Mouse (Mus musculus) forebrain, embryonic 12.5 days (tissue): Measurements from ENCODE around the gene Slc16a2. TPM values are rescaled to one million over a fixed set of nuclear protein-coding genes. Genes with fewer than 3 reads are reported as not detected.
A peak's percentile ranks its signal among the peaks of the same experiment; 100 is the strongest.

Experiments used
- ATAC-seq: fragments of 200-750 bp; cut with Nextera tagmentation; 2 replicates; pipeline ENCODE4 v1.8.0; 2017; ENCODE audit warnings: moderate TSS enrichment; ENCODE audit not compliant: low FRiP score
- H3K27ac ChIP-seq: fragments of 300-500 bp; sonication (generic); 2 replicates; pipeline ENCODE4 v1.5.1; 2016; ENCODE audit warnings: mild to moderate bottlenecking
- H3K27me3 ChIP-seq: fragments of 300-500 bp; sonication (generic); 2 replicates; pipeline ENCODE4 v1.6.1; 2016; ENCODE audit warnings: mild to moderate bottlenecking
- H3K36me3 ChIP-seq: fragments of 300-500 bp; sonication (generic); replicated peaks from 2 replicates; pipeline ENCODE4 v1.6.1; 2016; ENCODE audit warnings: mild to moderate bottlenecking
- H3K4me1 ChIP-seq: fragments of 300-500 bp; sonication (generic); 2 replicates; pipeline ENCODE4 v1.6.1; 2016
- H3K4me2 ChIP-seq: fragments of 300-500 bp; sonication (generic); 2 replicates; pipeline ENCODE4 v1.6.1; 2016; ENCODE audit warnings: mild to moderate bottlenecking, moderate library complexity
- H3K4me3 ChIP-seq: fragments of 300-500 bp; sonication (generic); replicated peaks from 2 replicates; pipeline ENCODE4 v1.5.1; 2016; ENCODE audit warnings: mild to moderate bottlenecking
- H3K9ac ChIP-seq: fragments of 300-500 bp; sonication (generic); 2 replicates; pipeline ENCODE4 v1.6.1; 2016; ENCODE audit warnings: mild to moderate bottlenecking
- H3K9me3 ChIP-seq: fragments of 300-500 bp; sonication (generic); 2 replicates; pipeline ENCODE4 v1.6.1; 2016
- WGBS: fragments of 180-500 bp; shearing (Covaris S2); methylation state at CpG from one replicate; pipeline ENCODE4 v1.1.7; 2016; 5-methylcytosine and 5-hydroxymethylcytosine counted together
- polyA plus RNA-seq: library from polyadenylated mRNA; unstranded; fragments of >200 nt; fragmentation: Nextera tagmentation; extraction: Ambion mirVana; gene quantifications from 2 replicates; pipeline ENCODE4 v1.2.1, GENCODE M21; 2016

Gene Slc16a2
- polyA plus RNA-seq, 1 experiment from 2014 or later: 14.8 TPM

DNA sequence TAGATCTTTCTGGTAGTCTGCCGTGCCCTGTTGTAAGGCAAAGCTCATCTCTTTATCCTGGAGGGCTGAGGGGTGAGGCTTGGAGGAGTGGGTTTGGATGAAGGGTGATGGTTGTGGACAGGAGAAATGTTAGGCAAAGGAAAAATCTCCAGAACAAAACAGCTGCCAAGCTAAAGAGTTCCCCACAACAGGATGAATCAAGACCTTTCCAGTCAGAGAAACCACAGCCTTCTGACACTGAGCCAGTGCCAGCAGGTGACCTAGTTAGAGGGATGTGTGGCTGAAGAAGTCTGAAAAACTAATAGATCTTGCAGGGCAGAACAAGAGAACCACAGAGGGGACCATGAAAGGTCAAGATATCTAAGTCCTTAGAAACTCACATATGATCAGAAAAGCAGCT, 24.8 kb downstream of the Slc16a2 start:
- no peak for ATAC-seq
- no peak overlapping the region for H3K9ac ChIP-seq
- H3K4me1 ChIP-seq: no peaks in the 10 kb centered on the region
- H3K4me2 ChIP-seq: no peak overlapping the region
- H3K4me3 ChIP-seq: no peak overlapping the region
- no peak overlapping the region for H3K27ac ChIP-seq
- no peaks in the 10 kb centered on the region for H3K36me3 ChIP-seq
- 88% methylated on average over 1 of the region's 1 CpGs for WGBS
- no peaks in the 10 kb centered on the region for H3K9me3 ChIP-seq
- peaks cover 70% of the 10 kb centered on the region for H3K27me3 ChIP-seq

DNA sequence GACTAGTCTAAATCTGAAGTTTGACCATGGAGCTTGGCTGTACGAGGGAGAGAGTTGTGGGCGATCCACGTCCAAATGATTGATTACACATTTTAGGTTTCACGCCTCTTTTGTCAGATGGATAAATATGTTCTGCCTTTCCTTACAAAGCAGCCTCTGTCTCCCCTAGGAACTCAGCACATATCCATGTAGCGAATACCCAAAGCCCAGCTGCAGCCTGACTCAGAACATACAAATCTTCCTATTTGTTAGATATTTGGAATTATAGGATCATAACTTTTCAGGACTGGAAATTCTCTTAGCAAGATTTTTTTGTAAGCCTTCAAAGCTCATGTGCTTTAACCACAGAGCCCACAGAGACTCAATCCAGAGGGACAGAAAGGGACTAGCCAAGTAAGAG, 26.3 kb downstream of the Slc16a2 start:
- Histone ChIP-seq H3K9me3 (no peaks in the 10 kb centered on the region), H3K4me1 (no peaks in the 10 kb centered on the region), H3K4me3 (no peak overlapping the region), H3K36me3 (no peaks in the 10 kb centered on the region), H3K4me2 (no peak overlapping the region), H3K9ac (no peak overlapping the region), H3K27ac (no peak overlapping the region), H3K27me3 (peaks cover 82% of the 10 kb centered on the region)
- 90% methylated on average over 5 of the region's 5 CpGs for WGBS
- no peak for ATAC-seq

DNA sequence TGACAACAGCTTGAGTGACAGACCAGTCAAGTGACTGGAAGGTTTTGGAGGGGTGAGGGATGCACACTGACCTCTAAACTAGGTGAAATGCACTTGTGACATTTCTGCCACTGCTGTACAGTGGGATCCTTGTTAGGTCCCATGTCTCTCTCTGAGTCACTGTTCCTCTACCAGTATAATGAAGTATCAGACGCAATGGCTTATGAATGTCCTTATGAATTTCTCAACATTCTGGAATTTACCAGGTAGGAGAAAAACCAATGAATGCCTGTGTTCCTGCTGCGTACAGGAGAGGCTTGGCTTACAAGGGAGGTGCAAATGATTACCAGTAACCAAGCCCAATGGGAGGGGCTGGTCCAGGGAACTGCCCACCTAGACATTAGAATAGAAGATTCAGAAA, 30.5 kb downstream of the Slc16a2 start:
- ATAC-seq: no peak
- Histone ChIP-seq H3K27ac (no peak overlapping the region), H3K4me2 (no peak overlapping the region), H3K9me3 (no peaks in the 10 kb centered on the region), H3K4me3 (no peak overlapping the region), H3K36me3 (no peaks in the 10 kb centered on the region), H3K27me3 (peaks cover 58% of the 10 kb centered on the region), H3K9ac (no peak overlapping the region), H3K4me1 (no peaks in the 10 kb centered on the region)
- WGBS: 82% methylated on average over 2 of the region's 2 CpGs

DNA sequence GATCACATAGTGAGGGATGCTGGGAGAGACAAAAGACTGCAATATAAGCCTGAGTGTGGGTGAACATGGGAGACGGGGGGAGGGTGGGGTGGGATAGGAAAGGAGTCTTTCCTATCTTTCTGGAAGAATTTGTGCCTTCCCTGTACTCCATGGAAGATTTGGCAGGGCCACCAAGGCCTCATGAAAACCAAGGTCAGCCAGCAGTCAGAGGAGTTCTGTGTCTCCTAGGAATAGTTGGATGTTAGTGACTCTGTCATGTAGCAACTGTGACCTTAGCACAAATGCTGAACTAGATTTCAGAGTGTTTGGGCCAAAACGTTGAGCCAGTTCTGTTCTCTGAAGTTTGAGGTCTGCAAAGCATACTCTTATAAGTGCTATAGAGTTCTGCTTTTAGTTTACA, 36.1 kb downstream of the Slc16a2 start:
- no peak overlapping the region for H3K4me3 ChIP-seq
- H3K27me3 ChIP-seq: peaks cover 41% of the 10 kb centered on the region
- 69% methylated on average over 2 of the region's 2 CpGs for WGBS
- H3K27ac ChIP-seq: no peak overlapping the region
- H3K36me3 ChIP-seq: no peaks in the 10 kb centered on the region
- H3K4me2 ChIP-seq: no peak overlapping the region
- no peak for ATAC-seq
- no peaks in the 10 kb centered on the region for H3K4me1 ChIP-seq
- no peak overlapping the region for H3K9ac ChIP-seq
- H3K9me3 ChIP-seq: no peaks in the 10 kb centered on the region

DNA sequence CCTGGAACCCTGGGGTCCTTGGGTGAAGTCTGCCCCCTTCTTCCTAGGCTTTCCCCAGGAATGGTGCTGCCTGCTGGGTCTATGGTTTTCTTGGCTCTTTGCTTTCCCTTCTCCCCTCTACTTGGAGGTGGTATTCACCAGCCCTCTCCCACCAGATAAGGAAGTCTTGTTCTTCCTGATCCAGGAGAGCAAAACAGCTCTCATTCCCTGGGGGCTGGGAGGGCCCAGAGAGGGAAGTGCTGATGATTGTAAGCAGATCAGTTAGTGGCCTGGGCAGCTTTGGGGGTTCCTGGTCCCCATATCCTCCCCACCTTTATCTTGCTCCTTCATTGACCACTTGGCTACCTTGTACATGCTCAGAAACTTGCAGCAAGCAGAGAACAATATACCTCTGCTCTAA, 45.4 kb downstream of the Slc16a2 start:
- H3K4me2 ChIP-seq: no peak overlapping the region
- H3K4me1 ChIP-seq: no peaks in the 10 kb centered on the region
- H3K27ac ChIP-seq: no peak overlapping the region
- peaks cover 63% of the 10 kb centered on the region for H3K27me3 ChIP-seq
- H3K4me3 ChIP-seq: no peak overlapping the region
- no peak for ATAC-seq
- H3K36me3 ChIP-seq: no peaks in the 10 kb centered on the region
- no peaks in the 10 kb centered on the region for H3K9me3 ChIP-seq
- H3K9ac ChIP-seq: no peak overlapping the region

DNA sequence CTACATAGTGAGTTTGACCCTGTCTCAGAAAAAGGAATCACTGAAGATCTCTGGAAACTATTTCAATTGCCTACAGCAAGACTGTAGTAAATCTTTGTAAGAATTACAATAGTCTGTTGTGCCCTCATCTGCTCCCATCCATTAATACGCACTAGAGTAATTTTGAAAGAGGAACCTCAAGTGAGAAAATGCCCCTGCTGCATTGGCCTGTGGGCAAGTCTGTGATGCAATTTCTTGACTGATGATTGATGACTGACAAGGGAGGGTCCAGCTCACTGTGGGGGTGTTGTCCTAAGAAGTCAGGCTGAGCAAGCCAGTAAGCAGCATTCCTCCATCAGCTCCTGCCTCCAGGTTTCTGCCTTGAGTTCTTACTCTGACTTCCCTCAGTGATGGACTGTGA, 75.6 kb downstream of the Slc16a2 start:
- 100% methylated on average over 1 of the region's 1 CpGs for WGBS
- H3K36me3 ChIP-seq: no peaks in the 10 kb centered on the region
- no peak overlapping the region for H3K9ac ChIP-seq
- H3K27me3 ChIP-seq: peaks cover 56% of the 10 kb centered on the region
- H3K4me1 ChIP-seq: peaks cover 15% of the 10 kb centered on the region
- ATAC-seq: no peak
- H3K27ac ChIP-seq: no peak overlapping the region
- H3K9me3 ChIP-seq: no peaks in the 10 kb centered on the region
- H3K4me3 ChIP-seq: no peak overlapping the region
- no peak overlapping the region for H3K4me2 ChIP-seq

DNA sequence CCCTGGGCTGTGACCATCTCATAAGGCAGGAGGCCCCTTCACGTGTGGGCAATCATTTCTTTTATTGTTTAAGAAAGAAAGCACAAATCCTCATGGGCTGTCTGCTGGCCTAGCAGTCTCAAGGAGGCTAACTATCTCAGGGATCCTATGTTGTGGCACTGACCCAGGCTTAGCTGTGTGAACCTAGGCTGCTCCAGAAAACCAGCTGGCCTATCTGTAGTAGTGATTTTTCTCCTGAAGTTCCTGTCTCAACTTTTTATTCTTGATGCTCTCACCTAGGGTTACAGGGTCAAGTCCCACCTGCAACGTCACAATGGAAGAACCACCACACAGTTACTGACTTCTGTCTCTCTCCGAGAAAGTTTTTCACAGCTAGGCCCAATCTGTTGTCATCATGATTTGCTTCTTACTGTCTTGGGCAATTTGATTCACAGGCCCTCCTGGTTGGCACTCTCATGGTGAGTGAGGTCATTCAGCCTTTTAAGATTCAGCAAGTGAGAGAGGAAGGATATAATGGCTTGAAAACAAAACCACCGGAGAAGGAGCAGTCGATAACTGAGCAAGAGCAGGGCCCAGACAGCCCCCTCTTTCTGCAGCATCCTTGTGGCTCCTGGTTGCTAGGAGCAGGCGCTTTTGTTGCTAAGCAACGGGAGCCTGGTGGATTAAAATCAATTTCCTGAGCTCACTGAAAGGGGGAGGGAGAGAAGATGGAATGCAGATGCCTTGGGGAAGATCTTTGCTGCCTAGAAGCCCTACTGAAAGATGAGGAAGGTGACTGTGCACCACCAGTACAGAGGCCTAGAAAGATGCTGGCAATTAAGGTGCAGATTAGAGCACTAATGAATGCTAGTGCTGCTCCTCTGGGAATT, 77.4 kb downstream of the Slc16a2 start:
- Histone ChIP-seq H3K27me3 (peaks cover 67% of the 10 kb centered on the region), H3K4me2 (peak overlapping the region; percentile 15; the same call in 1 of the 2 replicates), H3K36me3 (no peaks in the 10 kb centered on the region), H3K27ac (peak overlapping the region; percentile 66), H3K9me3 (no peaks in the 10 kb centered on the region), H3K4me1 (peaks cover 16% of the 10 kb centered on the region), H3K9ac (no peak overlapping the region), H3K4me3 (no peak overlapping the region)
- WGBS: 22% methylated on average over 7 of the region's 7 CpGs
- peak; percentile 96 for ATAC-seq

DNA sequence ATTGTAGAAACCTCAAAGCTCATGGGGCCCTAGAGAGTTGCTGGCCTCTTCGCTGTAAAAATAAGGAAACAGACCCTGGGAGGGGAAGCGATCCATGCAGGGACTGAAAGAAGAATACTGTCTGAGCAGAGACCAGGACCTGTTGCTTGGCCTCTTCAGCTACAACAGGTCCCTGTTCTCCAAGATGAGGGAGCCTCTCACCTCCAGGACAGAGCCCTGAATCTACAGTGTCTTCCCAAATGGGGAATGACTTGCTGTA, 79.8 kb downstream of the Slc16a2 start:
- peaks cover 79% of the 10 kb centered on the region for H3K27me3 ChIP-seq
- no peaks in the 10 kb centered on the region for H3K9me3 ChIP-seq
- 87% methylated on average over 2 of the region's 2 CpGs for WGBS
- no peak overlapping the region for H3K9ac ChIP-seq
- no peaks in the 10 kb centered on the region for H3K36me3 ChIP-seq
- peaks cover 16% of the 10 kb centered on the region for H3K4me1 ChIP-seq
- no peak for ATAC-seq
- no peak overlapping the region for H3K4me2 ChIP-seq
- H3K4me3 ChIP-seq: no peak overlapping the region
- no peak overlapping the region for H3K27ac ChIP-seq

DNA sequence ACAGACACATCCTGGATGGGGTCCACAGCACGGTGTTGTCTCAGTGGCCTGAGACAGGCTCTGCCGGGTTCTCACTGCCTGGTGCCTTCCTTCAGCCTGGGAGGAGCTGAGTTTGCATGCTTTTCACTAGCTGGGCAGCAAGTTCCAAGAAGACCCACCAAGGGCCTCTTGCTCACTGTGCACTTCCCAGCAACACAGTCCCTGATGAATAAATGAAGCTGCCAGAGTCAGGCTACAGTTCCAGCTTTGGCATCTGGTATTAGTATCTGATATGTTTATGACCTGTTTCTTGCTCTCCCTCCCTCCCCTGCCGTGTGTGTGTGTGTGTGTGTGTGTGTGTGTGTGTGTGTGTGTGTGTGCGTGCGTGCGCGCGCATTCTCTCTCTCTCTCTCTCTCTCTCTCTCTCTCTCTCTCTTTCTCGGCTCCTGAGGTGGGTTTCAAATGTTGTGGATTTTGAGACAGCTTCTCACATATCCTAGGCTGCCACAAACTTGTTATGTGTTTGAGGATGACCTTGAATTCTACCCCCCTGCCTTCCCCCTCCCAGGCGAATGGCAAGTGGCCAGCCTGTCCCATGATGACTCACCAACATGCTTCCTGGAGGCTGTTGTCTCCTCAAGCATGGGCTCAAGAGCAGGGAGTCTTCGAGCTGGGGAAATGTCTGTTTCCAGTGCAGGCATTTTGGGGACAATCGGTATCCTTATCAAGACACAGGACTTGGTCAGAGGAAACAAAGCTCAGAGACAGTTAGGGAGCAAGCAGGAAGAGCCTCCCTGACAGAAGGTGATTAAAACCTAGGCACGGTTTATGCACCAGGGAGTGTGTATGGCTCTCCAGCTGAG, 80.3 kb downstream of the Slc16a2 start:
- Histone ChIP-seq H3K27me3 (peaks cover 76% of the 10 kb centered on the region), H3K9ac (no peak overlapping the region), H3K4me3 (no peak overlapping the region), H3K9me3 (no peaks in the 10 kb centered on the region), H3K36me3 (no peaks in the 10 kb centered on the region), H3K4me2 (no peak overlapping the region), H3K27ac (no peak overlapping the region), H3K4me1 (peaks cover 16% of the 10 kb centered on the region)
- no peak for ATAC-seq
- WGBS: 84% methylated on average over 10 of the region's 13 CpGs

DNA sequence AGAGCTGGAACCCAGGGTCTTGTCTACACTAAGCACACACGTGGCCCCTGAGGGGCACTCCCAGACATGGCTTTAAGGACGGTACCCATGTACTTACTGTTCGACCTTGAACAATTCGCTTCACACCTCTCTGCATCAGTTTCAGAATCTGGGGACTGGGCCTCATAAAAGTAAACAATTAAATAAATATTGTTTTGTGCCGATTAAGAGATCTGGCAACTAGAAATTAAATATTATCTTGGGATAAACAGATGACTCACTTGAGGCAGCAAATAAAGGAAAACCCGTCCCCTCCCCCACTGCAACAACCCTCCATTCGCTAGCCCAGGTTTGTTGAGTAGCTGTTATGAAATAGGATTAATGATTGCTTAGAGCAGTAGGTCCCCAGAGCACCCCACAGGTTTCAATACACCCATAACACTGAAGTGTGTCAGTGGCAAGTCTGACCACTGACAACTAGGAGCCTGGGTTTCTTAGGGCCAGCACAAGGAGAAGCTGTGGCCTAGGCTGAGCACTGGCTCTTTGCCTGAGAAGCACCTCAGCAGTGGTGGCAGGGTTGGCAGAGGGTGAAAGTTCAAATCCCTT, 87.7 kb downstream of the Slc16a2 start:
- Histone ChIP-seq H3K4me3 (no peak overlapping the region), H3K27me3 (peaks cover 79% of the 10 kb centered on the region), H3K4me2 (no peak overlapping the region), H3K4me1 (no peaks in the 10 kb centered on the region), H3K9ac (no peak overlapping the region), H3K36me3 (no peaks in the 10 kb centered on the region), H3K27ac (no peak overlapping the region), H3K9me3 (no peaks in the 10 kb centered on the region)
- WGBS: 81% methylated on average over 7 of the region's 7 CpGs
- no peak for ATAC-seq

DNA sequence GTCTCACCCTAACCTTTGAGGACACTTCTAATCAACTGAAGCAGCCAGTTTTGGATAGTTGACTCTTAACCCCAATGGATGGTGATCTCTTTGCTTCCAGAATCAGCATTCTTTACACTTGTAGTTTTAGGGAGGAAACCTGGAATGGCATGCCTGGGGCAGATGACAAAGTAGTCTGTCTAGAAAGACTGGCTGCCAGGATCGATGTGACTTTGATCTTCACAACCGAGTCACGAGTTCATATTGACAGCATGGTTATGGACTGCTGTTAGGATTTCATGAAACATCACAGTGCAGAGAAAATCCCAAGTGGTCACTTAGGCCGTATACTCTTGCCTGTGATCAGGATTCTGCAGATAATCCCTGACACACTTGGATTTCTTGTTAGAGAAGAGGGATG, 88.7 kb downstream of the Slc16a2 start:
- Histone ChIP-seq H3K27ac (no peak overlapping the region), H3K36me3 (no peaks in the 10 kb centered on the region), H3K27me3 (peaks cover 72% of the 10 kb centered on the region), H3K4me1 (no peaks in the 10 kb centered on the region), H3K9ac (no peak overlapping the region), H3K9me3 (no peaks in the 10 kb centered on the region), H3K4me3 (no peak overlapping the region), H3K4me2 (no peak overlapping the region)
- ATAC-seq: no peak
- WGBS: 76% methylated on average over 4 of the region's 4 CpGs

DNA sequence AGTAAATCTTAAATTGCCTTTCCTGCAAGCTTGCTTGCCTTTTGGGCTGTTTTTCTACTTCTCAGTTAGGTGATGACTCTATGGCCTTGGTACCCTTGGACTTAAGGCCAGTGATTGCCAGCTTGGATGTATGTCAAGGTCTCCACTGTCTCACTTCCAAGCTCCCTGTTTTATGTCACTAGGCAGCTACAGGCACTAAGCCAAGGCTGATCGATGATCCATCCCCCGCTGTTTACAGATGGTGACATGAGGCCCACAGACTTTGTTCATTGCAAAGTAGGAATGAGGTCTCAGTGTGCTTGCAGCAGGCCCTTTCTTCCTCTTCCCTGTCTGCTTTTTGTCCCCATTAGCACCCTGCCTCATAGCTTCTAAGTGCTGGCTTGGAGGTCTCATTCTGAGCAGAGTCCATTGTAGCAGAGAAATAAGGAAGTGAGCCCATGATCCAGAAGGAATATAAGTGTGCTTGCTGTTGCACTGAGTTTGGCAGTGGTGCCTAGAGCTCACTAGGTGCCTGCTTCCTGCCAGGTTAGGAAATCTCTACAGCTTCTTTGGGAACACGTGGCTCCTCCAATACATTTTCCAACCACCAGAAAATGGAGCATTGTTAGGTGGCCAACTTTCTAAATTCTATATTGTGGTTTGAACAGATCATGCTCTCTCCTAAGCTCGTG, 89.6 kb downstream of the Slc16a2 start:
- H3K27ac ChIP-seq: no peak overlapping the region
- no peak overlapping the region for H3K9ac ChIP-seq
- no peaks in the 10 kb centered on the region for H3K9me3 ChIP-seq
- no peaks in the 10 kb centered on the region for H3K4me1 ChIP-seq
- 77% methylated on average over 4 of the region's 4 CpGs for WGBS
- no peak for ATAC-seq
- H3K27me3 ChIP-seq: peaks cover 66% of the 10 kb centered on the region
- H3K4me3 ChIP-seq: no peak overlapping the region
- no peak overlapping the region for H3K4me2 ChIP-seq
- H3K36me3 ChIP-seq: no peaks in the 10 kb centered on the region
